Mouse (Mus musculus) embryonic facial prominence, embryonic 11.5 days (tissue): Measurements from ENCODE around the gene Mrps5. TPM values are rescaled to one million over a fixed set of nuclear protein-coding genes. Genes with fewer than 3 reads are reported as not detected.

ENCODE experiments used
- ATAC-seq: fragments of 200-750 bp; cut with Nextera tagmentation; replicated peaks from 2 replicates; pipeline ENCODE4 v1.8.0; 2017; ENCODE audit warnings: low read depth; ENCODE audit not compliant: insufficient number of reproducible peaks, low FRiP score, low TSS enrichment
- DNase-seq: peaks from one replicate; pipeline ENCODE4 v3.0.0-alpha.2; 2015; ENCODE audit warnings: low spot score
- H3K27ac ChIP-seq: fragments of 300-500 bp; sonication (generic); replicated peaks from 2 replicates; pipeline ENCODE4 v1.5.1; 2014; ENCODE audit warnings: mild to moderate bottlenecking, low read depth, low read length, control low read depth
- H3K27me3 ChIP-seq: fragments of 300-500 bp; sonication (generic); 2 replicates; pipeline ENCODE4 v1.6.1; 2014; ENCODE audit warnings: mild to moderate bottlenecking, low read length, moderate library complexity, mixed read lengths; ENCODE audit not compliant: control insufficient read depth, insufficient read depth
- H3K36me3 ChIP-seq: fragments of 300-500 bp; sonication (generic); replicated peaks from 2 replicates; pipeline ENCODE4 v1.6.1; 2014; ENCODE audit warnings: low read depth, mild to moderate bottlenecking, low read length, moderate library complexity, mixed read lengths; ENCODE audit not compliant: control insufficient read depth, insufficient read depth
- H3K4me1 ChIP-seq: fragments of 300-500 bp; sonication (generic); 2 replicates; pipeline ENCODE4 v1.6.1; 2014; ENCODE audit warnings: low read length, mixed read lengths; ENCODE audit not compliant: control insufficient read depth, insufficient read depth
- H3K4me2 ChIP-seq: fragments of 300-500 bp; sonication (generic); 2 replicates; pipeline ENCODE4 v1.6.1; 2014; ENCODE audit warnings: low read depth, mild to moderate bottlenecking, control low read depth, low read length, moderate library complexity
- H3K4me3 ChIP-seq: fragments of 300-500 bp; sonication (generic); 2 replicates; pipeline ENCODE4 v1.5.1; 2014; ENCODE audit warnings: low read depth, low read length, control low read depth
- H3K9ac ChIP-seq: fragments of 300-500 bp; sonication (generic); replicated peaks from 2 replicates; pipeline ENCODE4 v1.6.1; 2014; ENCODE audit warnings: mild to moderate bottlenecking, control low read depth, low read length
- H3K9me3 ChIP-seq: fragments of 300-500 bp; sonication (generic); replicated peaks from 2 replicates; pipeline ENCODE4 v1.6.1; 2016; ENCODE audit warnings: mild to moderate bottlenecking, low read length, inconsistent platforms, mixed read lengths; ENCODE audit not compliant: control insufficient read depth
- WGBS: fragments of 180-500 bp; shearing (Covaris S2); extraction: QIAGEN DNeasy Blood & Tissue Kit; methylation state at CpG from one replicate; pipeline ENCODE4 v1.1.7; 2014; 5-methylcytosine and 5-hydroxymethylcytosine counted together
- polyA plus RNA-seq: library from polyadenylated mRNA; unstranded; fragments of >200 nt; fragmentation: Nextera tagmentation; extraction: Ambion mirVana; gene quantifications from 2 replicates; pipeline ENCODE4 v1.2.1, GENCODE M21; 2014

Gene Mrps5
- polyA plus RNA-seq, 1 experiment from 2014 or later: 152 TPM

DNA sequence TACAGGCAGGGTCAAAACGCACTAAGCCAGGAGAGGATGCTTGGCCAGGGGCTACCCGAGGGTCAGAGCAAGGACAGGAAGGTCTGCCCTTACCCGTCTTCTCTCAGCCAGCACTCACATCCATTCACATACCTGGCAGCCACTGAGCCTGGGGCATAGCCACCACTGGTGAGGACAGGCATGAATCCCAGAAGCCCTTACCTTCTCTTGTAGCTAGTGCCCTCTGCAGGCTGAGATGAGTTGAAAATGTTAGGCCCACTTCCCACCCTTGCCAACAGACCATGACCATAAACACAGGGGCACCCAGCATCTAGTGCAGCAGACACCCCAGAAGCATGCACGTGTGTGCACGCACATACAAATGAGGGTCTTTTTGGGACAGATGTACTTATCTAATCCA lies 35.9 kb upstream of the Mrps5 start:
- H3K27ac ChIP-seq: no peak overlapping the region
- no peaks in the 10 kb centered on the region for H3K36me3 ChIP-seq
- ATAC-seq (no peak), DNase-seq (peak; percentile 7)
- 42% methylated on average over 5 of the region's 5 CpGs for WGBS
- H3K27me3 ChIP-seq: no peaks in the 10 kb centered on the region
- H3K4me1 ChIP-seq: no peaks in the 10 kb centered on the region
- no peak overlapping the region for H3K4me3 ChIP-seq
- no peaks in the 10 kb centered on the region for H3K9me3 ChIP-seq
- H3K9ac ChIP-seq: no peak overlapping the region
- H3K4me2 ChIP-seq: no peak overlapping the region

DNA sequence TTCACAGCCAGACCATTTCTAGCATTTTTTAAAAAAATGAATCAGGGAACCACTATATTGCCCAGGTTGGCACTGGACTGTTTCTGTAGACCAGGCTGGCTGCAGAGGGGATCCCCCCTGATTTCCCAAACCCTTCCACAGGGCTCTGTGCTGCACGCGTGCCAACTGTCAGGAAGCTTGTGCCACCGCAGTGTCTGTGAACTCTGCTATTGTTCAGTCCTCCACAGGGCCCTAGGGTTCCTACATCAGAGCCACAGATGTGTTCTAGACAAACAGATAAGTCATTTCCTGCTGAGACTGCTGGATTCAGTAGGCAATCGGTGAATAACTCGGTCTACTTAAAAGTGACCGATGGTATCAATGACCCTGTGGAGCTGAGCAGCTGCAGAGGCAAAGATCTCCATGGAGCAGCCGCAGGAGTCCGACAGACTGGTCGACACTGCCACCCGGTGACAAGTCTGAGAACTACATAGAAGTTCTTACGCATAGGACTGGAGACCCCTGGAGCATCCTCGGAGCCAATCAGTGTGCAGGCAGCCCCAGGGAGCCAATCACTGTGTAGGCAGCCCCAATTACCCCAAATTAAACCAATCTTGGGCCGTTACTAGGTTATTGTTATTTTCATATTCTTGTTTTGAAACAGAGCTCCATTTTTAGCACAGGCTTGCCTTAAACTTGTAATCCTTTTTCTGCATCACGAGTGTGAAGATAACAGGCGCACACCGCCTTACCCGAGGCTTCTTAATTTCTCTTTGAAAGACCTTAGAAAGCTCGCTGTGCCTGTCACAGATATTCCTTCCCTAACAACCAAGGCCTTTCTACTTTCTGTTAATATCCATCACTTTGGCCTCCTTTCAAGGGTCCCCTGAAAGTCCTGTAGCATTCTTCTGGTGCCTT lies 27.7 kb upstream of the Mrps5 start:
- WGBS: 19% methylated on average over 18 of the region's 18 CpGs
- Histone ChIP-seq H3K27ac (no peak overlapping the region), H3K9ac (peak overlapping the region; percentile 15; the same call in 1 of the 2 replicates)

DNA sequence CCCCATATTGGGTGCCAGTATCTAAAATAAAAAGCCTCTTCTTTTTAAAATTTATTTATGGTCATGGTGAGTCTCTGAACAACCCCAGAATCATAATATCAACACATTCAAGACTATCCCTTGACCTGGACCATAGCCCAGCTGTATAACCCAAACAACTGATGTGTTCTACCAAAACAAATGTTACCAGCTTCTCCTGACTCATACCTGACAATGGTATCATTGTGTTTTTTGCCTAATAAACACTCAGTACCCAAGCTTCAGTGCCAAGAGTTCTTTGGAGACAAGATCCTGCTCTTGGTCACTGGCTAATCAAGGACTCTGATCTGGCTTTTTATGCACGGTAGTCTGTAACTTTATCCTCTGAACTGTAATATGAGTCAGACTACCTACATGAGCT lies 13.7 kb upstream of the Mrps5 start:
- WGBS: 32% methylated on average over 1 of the region's 1 CpGs
- H3K27ac ChIP-seq: no peak overlapping the region
- H3K36me3 ChIP-seq: peaks cover 2% of the 10 kb centered on the region; the same call in 1 of the 2 replicates
- no peak for DNase-seq
- H3K27me3 ChIP-seq: no peaks in the 10 kb centered on the region
- H3K9me3 ChIP-seq: no peaks in the 10 kb centered on the region
- ATAC-seq: no peak
- no peak overlapping the region for H3K4me3 ChIP-seq
- no peaks in the 10 kb centered on the region for H3K4me1 ChIP-seq
- no peak overlapping the region for H3K9ac ChIP-seq
- no peak overlapping the region for H3K4me2 ChIP-seq

More for the DNA sequence above, 27.7 kb upstream of the Mrps5 start:
- Histone ChIP-seq H3K36me3 (no peaks in the 10 kb centered on the region), H3K4me3 (no peak overlapping the region), H3K27me3 (no peaks in the 10 kb centered on the region), H3K9me3 (no peaks in the 10 kb centered on the region), H3K4me1 (no peaks in the 10 kb centered on the region), H3K4me2 (peak overlapping the region; percentile 15)
- peak; percentile 96 for DNase-seq
- ATAC-seq: peak; percentile 99

DNA sequence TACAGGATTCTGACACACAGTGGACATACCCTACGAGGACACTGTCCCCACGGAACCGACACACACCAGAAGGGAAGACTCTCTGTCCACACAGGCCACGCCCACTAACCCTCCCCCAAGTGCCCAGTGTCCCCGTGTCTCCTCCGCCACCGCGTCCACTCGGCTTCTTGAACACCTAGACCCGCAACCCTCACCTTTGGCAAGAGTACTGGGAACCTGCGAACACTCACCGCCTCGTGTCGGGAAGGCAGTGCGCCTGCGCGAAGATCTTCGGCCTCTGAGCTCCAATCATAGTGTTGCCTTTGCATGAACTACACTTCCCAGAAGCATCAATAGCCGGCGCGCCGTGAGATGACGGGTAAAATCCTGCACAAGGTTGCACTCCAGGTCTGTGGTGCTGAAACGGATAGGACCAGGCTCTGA lies 2.6 kb upstream of the Mrps5 start:
- peak overlapping the region; percentile 58 for H3K4me3 ChIP-seq
- ATAC-seq (peak; percentile 82), DNase-seq (peak; percentile 97)
- peak overlapping the region; percentile 68 for H3K4me2 ChIP-seq
- no peaks in the 10 kb centered on the region for H3K4me1 ChIP-seq
- H3K9ac ChIP-seq: peak overlapping the region; percentile 63
- H3K27me3 ChIP-seq: no peaks in the 10 kb centered on the region
- no peaks in the 10 kb centered on the region for H3K9me3 ChIP-seq
- WGBS: under 1% methylated on average over 24 of the region's 24 CpGs
- no peaks in the 10 kb centered on the region for H3K36me3 ChIP-seq
- H3K27ac ChIP-seq: no peak overlapping the region

DNA sequence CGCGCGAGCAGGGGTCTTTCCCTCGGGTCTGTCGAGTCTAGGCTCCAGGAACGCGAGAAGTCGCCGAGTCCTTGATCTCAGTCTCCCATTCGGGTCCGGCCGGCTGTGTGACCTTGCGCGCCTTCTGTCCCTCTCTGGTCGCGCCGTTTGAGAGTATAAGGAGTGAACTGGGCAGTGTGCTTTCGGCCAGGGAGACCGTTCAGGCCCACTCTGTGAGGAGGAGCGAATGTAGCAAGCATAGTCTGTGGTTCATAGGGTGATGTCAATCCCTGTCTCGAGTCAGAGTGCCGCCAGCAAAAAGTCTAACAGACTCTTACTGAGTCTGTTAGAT lies 457 bp downstream of the Mrps5 start:
- H3K4me1 ChIP-seq: no peaks in the 10 kb centered on the region
- no peaks in the 10 kb centered on the region for H3K27me3 ChIP-seq
- peak overlapping the region; percentile 95 for H3K9ac ChIP-seq
- peak overlapping the region; percentile 64 for H3K4me2 ChIP-seq
- under 1% methylated on average over 22 of the region's 22 CpGs for WGBS
- DNase-seq (no peak), ATAC-seq (0 out of 2 replicates have a peak, but pooled peaks have one; percentile 7)
- peak overlapping the region; percentile 73; the same call in 1 of the 2 replicates for H3K27ac ChIP-seq
- H3K36me3 ChIP-seq: no peaks in the 10 kb centered on the region; the same call in 1 of the 2 replicates
- peak overlapping the region; percentile 91 for H3K4me3 ChIP-seq
- H3K9me3 ChIP-seq: no peaks in the 10 kb centered on the region

DNA sequence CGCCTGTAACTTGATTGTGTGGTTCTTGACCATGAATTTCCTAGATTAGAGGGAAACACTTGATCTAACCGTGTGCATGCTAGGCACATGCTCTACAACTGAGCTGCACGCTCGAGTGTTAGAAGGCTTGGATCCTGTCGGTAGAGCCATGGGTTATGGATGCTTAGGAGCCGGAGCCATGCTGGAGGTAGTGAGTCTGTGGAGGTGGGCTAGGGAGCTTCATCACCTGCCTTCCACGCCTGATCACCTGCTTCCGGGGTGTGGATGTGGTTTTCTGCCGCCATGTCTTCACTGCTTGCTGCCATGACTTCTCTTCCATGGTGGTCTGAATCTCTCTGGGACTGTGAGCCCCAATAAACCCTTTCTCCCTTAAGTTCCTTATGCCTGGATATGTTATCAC lies 1.9 kb downstream of the Mrps5 start:
- no peaks in the 10 kb centered on the region for H3K4me1 ChIP-seq
- ATAC-seq (no peak), DNase-seq (no peak)
- H3K36me3 ChIP-seq: no peaks in the 10 kb centered on the region; the same call in 1 of the 2 replicates
- H3K27me3 ChIP-seq: no peaks in the 10 kb centered on the region
- H3K9me3 ChIP-seq: no peaks in the 10 kb centered on the region
- H3K4me3 ChIP-seq: no peak overlapping the region
- H3K9ac ChIP-seq: no peak overlapping the region
- H3K27ac ChIP-seq: no peak overlapping the region
- WGBS: 92% methylated on average over 9 of the region's 9 CpGs
- H3K4me2 ChIP-seq: no peak overlapping the region

DNA sequence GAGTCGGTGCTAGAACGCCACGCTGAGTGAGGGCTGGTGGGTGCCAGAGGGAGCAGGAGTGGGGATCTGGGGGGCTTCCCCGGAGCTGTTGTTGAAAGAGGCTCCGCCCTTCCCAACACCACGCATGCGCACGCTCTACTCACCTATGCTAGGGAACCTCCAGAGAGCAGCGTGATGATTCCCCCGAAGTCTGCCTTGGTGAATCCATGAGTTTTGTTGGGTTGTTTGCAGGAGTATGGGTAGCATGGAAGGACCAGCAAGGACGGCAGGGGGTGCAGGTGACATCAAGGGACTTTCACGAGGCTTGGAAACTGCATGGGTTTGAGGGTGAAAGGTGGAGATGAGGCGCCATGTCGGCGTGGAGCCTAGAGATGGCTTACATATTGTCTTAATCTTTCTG lies 3.2 kb downstream of the Mrps5 start:
- no peak for ATAC-seq
- no peaks in the 10 kb centered on the region for H3K27me3 ChIP-seq
- no peaks in the 10 kb centered on the region for H3K4me1 ChIP-seq
- DNase-seq: no peak
- no peaks in the 10 kb centered on the region; the same call in 1 of the 2 replicates for H3K36me3 ChIP-seq
- no peaks in the 10 kb centered on the region for H3K9me3 ChIP-seq
- H3K4me2 ChIP-seq: no peak overlapping the region
- WGBS: 85% methylated on average over 15 of the region's 15 CpGs
- no peak overlapping the region for H3K4me3 ChIP-seq
- H3K9ac ChIP-seq: no peak overlapping the region
- H3K27ac ChIP-seq: no peak overlapping the region

DNA sequence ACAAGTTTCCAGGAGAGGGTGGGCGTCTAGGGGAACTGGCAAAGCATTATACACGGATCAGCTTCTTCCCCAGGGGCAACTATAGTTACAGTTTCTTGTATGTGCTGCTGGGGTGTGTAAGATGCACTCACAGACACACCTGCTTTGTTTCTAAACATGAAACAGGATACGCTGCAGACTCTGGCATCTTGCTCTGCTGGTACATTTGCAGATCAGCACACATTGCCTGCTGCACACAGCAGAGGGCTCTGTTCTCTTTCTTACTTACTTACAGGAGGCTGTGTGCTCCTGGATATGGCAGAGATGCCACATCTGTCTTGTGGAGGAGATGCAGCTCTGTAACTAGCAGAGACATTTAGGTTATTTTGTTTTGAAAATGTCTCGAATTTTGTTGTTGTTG lies 3.8 kb downstream of the Mrps5 start:
- WGBS: 75% methylated on average over 4 of the region's 4 CpGs
- ATAC-seq (no peak), DNase-seq (no peak)
- no peak overlapping the region for H3K27ac ChIP-seq
- H3K9me3 ChIP-seq: no peaks in the 10 kb centered on the region
- no peak overlapping the region for H3K4me3 ChIP-seq
- no peak overlapping the region for H3K4me2 ChIP-seq
- H3K9ac ChIP-seq: no peak overlapping the region
- no peaks in the 10 kb centered on the region for H3K27me3 ChIP-seq
- no peaks in the 10 kb centered on the region for H3K4me1 ChIP-seq
- no peaks in the 10 kb centered on the region; the same call in 1 of the 2 replicates for H3K36me3 ChIP-seq
